10 mouse cellular contexts compared by ENCODE assay signal in genomic region chr1:23324226-23324625, GRCm38 (mm10).
A peak's percentile ranks its signal among the peaks of the same experiment; 100 is the strongest.
DNase-seq lines count a peak whose midpoint lies in the region; ATAC-seq and TF ChIP-seq lines count a peak whose summit lies in the region.
"Had no signal": no experiment of that assay in that cellular context is flagged by ENCODE, and none has a peak within 500 bp of the region (broad histone marks: within the 10 kb centered on the region; RNA-seq: fewer than 3 reads in every experiment).

No protein-coding gene starts in this region.

- H3K9me3 ChIP-seq in lung, embryonic 14.5 days (ENCODE audit: low read depth, low read length) = no peaks in the 10 kb centered on the region
- H3K9me3 ChIP-seq: liver, embryonic 13.5 days had no signal

- H3K9ac ChIP-seq in lung, embryonic 14.5 days = no peak overlapping the region
- H3K9ac ChIP-seq: liver, embryonic 13.5 days had no signal

- no peaks in the 10 kb centered on the region for H3K27me3 ChIP-seq in lung, embryonic 14.5 days (ENCODE audit: insufficient read depth, low read length)
- H3K27me3 ChIP-seq: liver, embryonic 13.5 days had no signal

- H3K4me1 ChIP-seq in lung, embryonic 14.5 days (ENCODE audit: insufficient read depth) = peaks cover 8% of the 10 kb centered on the region; the same call in 1 of the 2 replicates
- H3K4me1 ChIP-seq: liver, embryonic 13.5 days had no signal

- no peak overlapping the region for H3K27ac ChIP-seq in gastrocnemius, adult 2 months
- no peak overlapping the region for H3K27ac ChIP-seq in lung, embryonic 14.5 days (ENCODE audit: low read depth)
- H3K27ac ChIP-seq: liver, embryonic 13.5 days had no signal

- no peak overlapping the region for H3K4me2 ChIP-seq in lung, embryonic 14.5 days
- H3K4me2 ChIP-seq: liver, embryonic 13.5 days had no signal

- intact Hi-C loops in gastrocnemius, adult 2 months (cut with DNase I) = loop anchor here (2.0 to 10.0 kb wide), 2 partner anchors 171 to 471 kb away; no protein-coding TSS in a partner anchor

- no peaks in the 10 kb centered on the region for H3K36me3 ChIP-seq in lung, embryonic 14.5 days (ENCODE audit: insufficient read depth)
- H3K36me3 ChIP-seq: liver, embryonic 13.5 days had no signal

- WGBS in lung, embryonic 14.5 days = 15% methylated on average over 5 of the region's 5 CpGs

- TF ChIP-seq CTCF in gastrocnemius, adult 2 months (IDR thresholded peaks at IDR 0.05) = peak; percentile 69
- peak; percentile 56 for TF ChIP-seq CTCF in lung, embryonic 14.5 days (IDR thresholded peaks at IDR 0.05; ENCODE audit: low read depth)

- DNase-seq in gastrocnemius, adult 2 months = no peak
- DNase-seq in gastrocnemius, postnatal 10 days = no peak
- DNase-seq in lung, embryonic 14.5 days = peak; percentile 91
- DNase-seq in lung, adult 18-20 months = no peak
- peak; percentile 39 for DNase-seq in brain, embryonic 18.5 days (ENCODE audit: low read depth, low spot score)
- no peak for DNase-seq in right cerebral cortex, postnatal 14 days
- no peak for DNase-seq in adrenal gland, adult 8-10 months
- DNase-seq: adrenal gland, adult 2 months; liver, embryonic 13.5 days had no signal

- H3K4me3 ChIP-seq in gastrocnemius, adult 2 months = no peak overlapping the region
- H3K4me3 ChIP-seq in lung, embryonic 14.5 days (ENCODE audit: low read depth, low read length) = no peak overlapping the region
- H3K4me3 ChIP-seq: liver, embryonic 13.5 days had no signal

- ATAC-seq in lung, embryonic 14.5 days (ENCODE audit: insufficient read depth) = no peak
- ATAC-seq in neutrophil, adult 5-6 weeks (ENCODE audit: extremely low read depth, insufficient number of reproducible peaks, low FRiP score, poor library complexity, severe bottlenecking) = 0 out of 2 replicates have a peak, but pooled peaks have one; percentile 39

Comparison
In these comparisons a context has a peak if more than half of its experiments do, and no peak if none do; other contexts are left out.
1. DNase-seq: peak in lung, embryonic 14.5 days (single experiment) and brain, embryonic 18.5 days (single experiment); none in gastrocnemius, adult 2 months (single experiment), gastrocnemius, postnatal 10 days (single experiment), lung, adult 18-20 months (0 of 2), right cerebral cortex, postnatal 14 days (single experiment) and adrenal gland, adult 8-10 months (single experiment).